28 mouse cellular contexts compared by ENCODE assay signal in the genomic region with DNA sequence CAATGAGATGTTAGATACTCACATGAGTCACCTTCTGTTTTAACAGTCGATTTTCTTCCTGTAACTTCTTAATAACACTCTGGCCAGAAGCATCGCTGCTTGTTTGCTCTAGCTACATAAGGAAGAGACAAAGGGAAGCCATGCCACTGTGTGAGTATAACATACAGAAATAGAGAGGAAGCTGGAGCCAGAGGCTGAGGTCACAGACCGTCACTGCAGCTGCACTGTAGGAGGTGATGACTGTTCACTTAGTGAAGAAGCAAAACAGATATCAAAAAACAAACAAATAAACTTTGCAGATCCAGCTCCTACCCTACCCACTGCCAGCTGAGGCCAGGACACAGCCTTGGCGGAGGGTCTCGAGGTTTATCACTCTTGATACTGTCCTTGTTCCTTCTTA. TPM values are rescaled to one million over a fixed set of nuclear protein-coding genes. Genes with fewer than 3 reads are reported as not detected.
DNase-seq lines count a peak whose midpoint lies in the region; ATAC-seq and TF ChIP-seq lines count a peak whose summit lies in the region.
"Had no signal": no experiment of that assay in that cellular context is flagged by ENCODE, and none has a peak within 500 bp of the region (broad histone marks: within the 10 kb centered on the region; RNA-seq: fewer than 3 reads in every experiment).

No protein-coding gene starts in this region.

- no peaks in the 10 kb centered on the region for H3K36me3 ChIP-seq in forebrain, embryonic 15.5 days
- H3K36me3 ChIP-seq: forebrain, embryonic 10.5 days; neural tube, embryonic 12.5 days had no signal

- no peaks in the 10 kb centered on the region for H3K9me3 ChIP-seq in forebrain, embryonic 15.5 days
- H3K9me3 ChIP-seq: embryonic facial prominence, embryonic 13.5 days; forebrain, embryonic 10.5 days; heart, embryonic 13.5 days; limb, embryonic 15.5 days; liver, embryonic 15.5 days; neural tube, embryonic 12.5 days had no signal

- H3K4me1 ChIP-seq in olfactory bulb, adult 2 months (ENCODE audit: control insufficient read depth, insufficient read depth, low read length) = 0 out of 2 replicates have a peak, but pooled peaks cover 2% of the 10 kb centered on the region
- H3K4me1 ChIP-seq in forebrain, embryonic 15.5 days = no peaks in the 10 kb centered on the region
- H3K4me1 ChIP-seq: embryonic facial prominence, embryonic 13.5 days; limb, embryonic 15.5 days; neural tube, embryonic 12.5 days had no signal

- no peak for ATAC-seq in forebrain, embryonic 15.5 days (replicated peaks)
- ATAC-seq: forebrain, embryonic 16.5 days; hindbrain, embryonic 16.5 days had no signal

- no peaks in the 10 kb centered on the region for H3K27me3 ChIP-seq in forebrain, embryonic 15.5 days
- H3K27me3 ChIP-seq: embryonic facial prominence, embryonic 13.5 days; heart, embryonic 13.5 days; limb, embryonic 15.5 days; liver, embryonic 15.5 days; neural tube, embryonic 12.5 days had no signal

- DNase-seq in heart, adult 11 months = peak; percentile 73
- DNase-seq in heart, adult 9 months (ENCODE audit: low spot score in 2 of 2) = no peak
- peak; percentile 36 for DNase-seq in 416B (ENCODE audit: low read depth)
- DNase-seq in brain, adult 2 months (ENCODE audit: low read depth, low spot score) = peak; percentile 30
- no peak for DNase-seq in cerebellum, postnatal 4 days (ENCODE audit: low spot score in 2 of 2)
- DNase-seq: adrenal gland, postnatal 36 days; cerebellum, adult 11 months; cerebellum, adult 9-11 months; gastrocnemius, adult 2 months; gastrocnemius, postnatal 36 days; heart, adult 2 months; heart, postnatal 14 days; kidney, adult 11 months; kidney, postnatal 14 days; left cerebral cortex, postnatal 4 days; lung, embryonic 14.5 days had no signal

- 48% methylated on average over 5 of the region's 5 CpGs for WGBS in olfactory bulb, adult 2 months
- 86% methylated on average over 5 of the region's 5 CpGs for whole genome bisulfite sequencing in forebrain, embryonic 15.5 days

- TF ChIP-seq POLR2A in olfactory bulb, adult 2 months (IDR thresholded peaks at IDR 0.05; ENCODE audit: insufficient read depth, low read depth, low read length) = no peak

- H3K4me2 ChIP-seq in forebrain, embryonic 15.5 days (replicated peaks) = no peak overlapping the region
- H3K4me2 ChIP-seq: embryonic facial prominence, embryonic 13.5 days; heart, embryonic 13.5 days; limb, embryonic 15.5 days; liver, embryonic 15.5 days; lung, embryonic 14.5 days; midbrain, embryonic 11.5 days; neural tube, embryonic 12.5 days had no signal

- H3K27ac ChIP-seq in olfactory bulb, adult 2 months (ENCODE audit: insufficient read depth, low read depth, low read length) = 0 out of 2 replicates have a peak overlapping the region, but pooled peaks have one; percentile 12
- H3K27ac ChIP-seq in forebrain, embryonic 15.5 days (replicated peaks) = no peak overlapping the region
- H3K27ac ChIP-seq: embryonic facial prominence, embryonic 13.5 days; forebrain, embryonic 10.5 days; gastrocnemius, adult 2 months; heart, adult 2 months; heart, embryonic 13.5 days; limb, embryonic 15.5 days; liver, embryonic 15.5 days; neural tube, embryonic 12.5 days had no signal

- H3K4me3 ChIP-seq in olfactory bulb, adult 2 months (ENCODE audit: insufficient read depth, low read depth, low read length) = no peak overlapping the region
- H3K4me3 ChIP-seq in forebrain, embryonic 15.5 days = no peak overlapping the region
- H3K4me3 ChIP-seq: embryonic facial prominence, embryonic 13.5 days; forebrain, embryonic 10.5 days; gastrocnemius, adult 2 months; heart, adult 2 months; heart, embryonic 13.5 days; limb, embryonic 15.5 days; liver, embryonic 15.5 days; myocyte; neural tube, embryonic 12.5 days had no signal

- H3K9ac ChIP-seq in forebrain, embryonic 15.5 days (replicated peaks) = no peak overlapping the region
- H3K9ac ChIP-seq: embryonic facial prominence, embryonic 13.5 days; heart, embryonic 13.5 days; limb, embryonic 15.5 days; liver, embryonic 15.5 days; lung, embryonic 14.5 days; neural tube, embryonic 12.5 days had no signal

- no peak for TF ChIP-seq CTCF in olfactory bulb, adult 2 months (IDR thresholded peaks at IDR 0.05; ENCODE audit: insufficient read depth, low read depth, low read length)

RNA-seq across cellular contexts. Expression of a gene that starts 12.9 kb away (rescaled TPM):
- polyA plus RNA-seq in olfactory bulb, adult 2 months (2012; ENCODE audit: insufficient read depth, insufficient read length, low replicate concordance, missing spikeins) = not detected in 2 replicates
- polyA plus RNA-seq in forebrain, embryonic 15.5 days (2015; fragmentation: Nextera tagmentation; extraction: Ambion mirVana) = 6.4 and 7.0 TPM in 2 replicates

RNA-seq across cellular contexts. Expression of a gene that starts 24.8 kb away (rescaled TPM):
- polyA plus RNA-seq in olfactory bulb, adult 2 months (2012; ENCODE audit: insufficient read depth, insufficient read length, low replicate concordance, missing spikeins) = not detected in 2 replicates
- 21.2 and 24.4 TPM in 2 replicates for polyA plus RNA-seq in forebrain, embryonic 15.5 days (2015; fragmentation: Nextera tagmentation; extraction: Ambion mirVana)

Comparison
In these comparisons a context has a peak if more than half of its experiments do, and no peak if none do; other contexts are left out.
1. DNase-seq: peak in heart, adult 11 months (single experiment), 416B (single experiment) and brain, adult 2 months (single experiment); none in heart, adult 9 months (0 of 2) and cerebellum, postnatal 4 days (0 of 2).